Mouse (Mus musculus) c-Kit-positive CD71-positive TER-119-negative erythroid progenitor cells, embryonic 14.5 days (primary cell): ENCODE measurements around the gene Kcnq1.

Experiments used
- DNase-seq: peaks from one replicate; pipeline ENCODE4 v3.0.0-alpha.2; 2013; ENCODE audit warnings: low read depth

The Kcnq1 gene

DNA sequence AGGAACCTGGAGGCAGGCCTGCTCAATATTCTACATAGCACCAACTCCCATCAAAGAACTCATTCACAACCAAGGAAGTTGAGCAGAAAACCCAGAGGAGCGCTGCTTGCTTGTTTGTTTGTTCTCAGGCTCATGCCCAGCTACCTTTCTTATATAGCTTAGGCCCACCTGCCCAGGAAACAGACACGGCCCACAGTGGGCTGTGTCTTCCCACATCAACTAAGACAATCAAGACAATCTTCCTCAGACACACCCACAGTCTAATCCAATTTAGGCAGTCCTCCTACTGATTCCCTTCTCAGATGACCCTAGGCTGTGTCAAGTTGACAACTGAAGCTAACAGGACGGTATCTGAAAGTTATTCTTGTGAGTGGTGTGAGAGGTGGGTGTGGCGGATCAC, at the start of gene Kcnq1:
Gene Kcnq1, plus strand, starts transcription at position 301 of the 400 bp plus-strand sequence.
- DNase-seq = no peak

DNA sequence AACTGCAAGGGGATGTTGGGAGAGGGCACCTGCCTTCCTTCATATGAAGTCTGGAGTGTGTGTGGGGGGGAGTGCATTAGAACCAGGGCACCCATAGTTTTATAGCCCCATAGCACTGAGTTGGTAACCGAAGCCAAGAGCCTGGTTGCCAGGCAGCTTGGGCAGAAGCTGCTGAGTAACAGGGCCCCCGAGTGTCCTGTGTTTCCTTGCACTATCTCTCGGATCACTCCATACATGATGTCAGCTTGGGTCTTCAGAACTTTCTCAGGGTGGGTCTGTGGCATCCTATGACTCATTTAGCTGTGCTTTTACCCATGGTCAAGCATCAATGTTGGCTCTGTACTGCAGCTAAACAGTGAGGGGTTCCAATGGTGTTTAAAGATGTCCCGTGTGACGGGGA, 49.1 kb upstream of the Kcnq1 start:
- DNase-seq = no peak

DNA sequence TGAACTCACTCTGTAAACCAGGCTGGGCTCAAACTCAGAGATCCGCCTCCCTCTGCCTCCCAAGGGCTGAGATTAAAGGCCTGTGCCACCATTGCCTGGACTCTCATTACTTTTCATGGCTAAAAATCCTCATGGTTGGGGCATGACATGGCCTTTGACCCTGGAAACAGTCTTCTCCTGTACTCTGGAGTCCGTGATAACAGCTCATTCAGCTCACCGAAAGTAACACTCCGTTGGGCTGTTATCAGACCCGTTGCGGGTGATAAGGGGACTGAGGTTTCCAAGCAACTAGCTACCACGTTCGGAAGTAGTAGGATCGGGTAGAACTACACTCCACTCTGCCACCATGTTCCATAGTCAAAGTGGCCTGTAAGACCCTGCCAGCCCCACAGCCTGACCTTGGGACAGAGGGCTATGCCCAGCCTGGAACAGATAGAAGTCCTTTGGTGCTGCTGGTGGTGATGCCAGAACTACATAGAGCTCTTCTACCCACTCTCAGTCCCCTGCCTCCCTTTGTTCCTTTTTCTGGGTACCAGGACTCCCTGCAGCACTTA, 48.4 kb upstream of the Kcnq1 start:
- peak; percentile 69 for DNase-seq

DNA sequence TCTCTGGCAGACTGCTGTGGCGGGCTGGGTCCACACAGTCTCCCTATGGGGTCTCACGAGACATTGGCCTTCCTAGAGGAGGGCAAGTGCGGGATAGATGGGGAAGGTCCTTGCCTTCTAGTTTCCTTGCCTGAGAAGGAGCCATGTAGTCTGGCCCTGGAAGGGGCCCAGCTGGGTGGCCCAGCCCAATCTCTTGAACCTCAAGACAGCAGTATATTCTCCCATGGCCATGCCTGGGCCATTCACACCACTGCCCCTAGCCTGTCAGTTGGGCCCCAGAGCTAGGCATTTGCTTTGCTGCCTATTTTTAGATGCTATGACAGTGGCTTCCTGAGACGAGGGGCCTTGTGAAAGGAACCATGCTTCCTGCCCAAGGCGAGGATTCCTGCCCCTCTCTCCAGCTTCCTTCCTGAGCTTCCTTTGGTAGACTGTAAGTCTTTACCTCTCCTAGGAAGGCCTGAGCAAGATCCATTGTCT, 47.9 kb upstream of the Kcnq1 start:
- DNase-seq = no peak

DNA sequence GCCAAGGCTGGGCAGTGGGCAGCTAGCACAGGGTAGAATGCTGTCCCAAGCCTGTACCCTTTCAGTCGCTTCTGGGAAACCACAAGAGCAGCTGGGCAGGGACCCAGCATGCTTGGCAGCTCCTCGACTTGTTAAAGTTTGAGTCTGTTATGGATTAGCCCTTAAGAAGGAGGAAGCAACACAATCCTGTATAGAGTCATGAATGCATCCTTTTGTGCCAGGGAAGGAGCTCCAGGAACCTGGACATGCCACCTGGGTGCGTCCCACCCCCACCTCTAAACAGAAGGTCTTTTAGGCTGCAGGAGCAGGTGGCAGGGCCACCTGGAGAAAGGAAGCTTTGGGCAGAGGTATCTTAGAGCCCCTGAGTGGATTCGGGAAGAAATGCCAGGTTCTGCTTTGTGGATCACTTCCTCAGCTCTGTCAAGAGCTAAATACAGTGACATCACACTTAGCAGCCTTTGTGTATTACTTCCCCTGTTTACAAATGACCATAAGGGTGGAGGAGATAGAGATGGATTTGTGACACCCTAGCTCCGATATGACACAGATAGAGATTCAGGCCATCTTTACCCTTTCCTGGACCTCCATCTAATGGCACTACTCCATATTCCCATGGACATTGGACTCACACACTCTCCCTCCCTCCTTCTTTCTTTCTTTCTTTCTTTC, 46.8 kb upstream of the Kcnq1 start:
- no peak for DNase-seq

DNA sequence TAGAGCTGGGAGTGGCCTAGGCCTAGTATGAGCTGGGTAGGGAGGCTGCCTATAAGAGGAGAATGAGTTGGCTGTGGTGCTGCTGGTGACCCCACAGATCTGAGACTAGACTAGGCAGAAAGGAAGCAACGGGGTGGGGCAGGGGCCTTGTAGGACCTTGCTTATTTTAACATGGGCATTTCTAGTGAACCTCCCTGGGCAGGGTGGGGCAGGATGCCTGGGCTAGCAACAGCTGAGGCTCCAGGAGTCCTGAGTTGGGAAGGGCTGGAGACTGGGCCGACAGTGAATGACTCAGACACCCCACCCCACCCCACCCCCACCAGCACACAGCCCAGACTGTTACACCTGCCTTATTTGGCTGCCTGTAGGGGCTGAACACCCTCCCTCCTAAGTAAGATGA, 43.5 kb upstream of the Kcnq1 start:
- DNase-seq = no peak

DNA sequence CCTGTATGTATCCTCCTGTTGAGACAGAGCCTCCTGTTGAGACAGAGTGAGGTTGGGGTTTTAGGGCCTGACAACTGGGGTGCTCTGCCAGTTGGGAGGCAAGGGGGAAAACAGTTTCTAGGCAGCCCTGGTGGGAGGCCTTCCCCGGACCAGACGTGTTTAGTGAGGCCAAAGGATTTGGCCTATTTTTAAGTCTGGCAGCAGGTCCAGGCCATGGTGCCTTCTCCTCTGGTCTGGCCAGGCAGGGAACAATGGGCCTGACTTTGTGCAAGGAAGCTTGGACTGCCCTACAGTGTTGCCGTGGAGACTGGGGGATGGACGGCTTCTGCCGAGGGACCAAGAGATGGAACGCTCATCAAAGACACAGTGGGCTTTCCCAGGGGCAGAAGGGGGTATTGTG, 41.9 kb upstream of the Kcnq1 start:
- DNase-seq = no peak

DNA sequence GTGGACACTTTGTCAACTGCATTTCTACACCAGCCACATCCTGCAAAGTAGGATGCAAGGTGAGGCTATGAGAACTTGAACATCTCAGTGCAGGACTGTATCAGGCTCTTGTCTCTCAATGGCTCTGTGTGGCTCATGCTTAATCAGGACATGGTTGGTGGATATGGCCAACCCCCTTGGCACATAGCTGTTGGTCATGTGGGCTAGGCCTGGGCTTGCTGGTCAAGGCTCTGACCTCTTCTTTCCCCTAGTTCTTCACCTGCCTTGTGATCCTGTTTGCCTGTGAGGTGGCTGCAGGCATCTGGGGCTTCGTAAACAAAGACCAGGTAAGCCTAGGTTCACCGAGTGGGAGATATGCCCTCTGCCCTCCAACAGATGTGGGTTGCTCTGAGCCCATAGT, 40.5 kb upstream of the Kcnq1 start:
- no peak for DNase-seq

DNA sequence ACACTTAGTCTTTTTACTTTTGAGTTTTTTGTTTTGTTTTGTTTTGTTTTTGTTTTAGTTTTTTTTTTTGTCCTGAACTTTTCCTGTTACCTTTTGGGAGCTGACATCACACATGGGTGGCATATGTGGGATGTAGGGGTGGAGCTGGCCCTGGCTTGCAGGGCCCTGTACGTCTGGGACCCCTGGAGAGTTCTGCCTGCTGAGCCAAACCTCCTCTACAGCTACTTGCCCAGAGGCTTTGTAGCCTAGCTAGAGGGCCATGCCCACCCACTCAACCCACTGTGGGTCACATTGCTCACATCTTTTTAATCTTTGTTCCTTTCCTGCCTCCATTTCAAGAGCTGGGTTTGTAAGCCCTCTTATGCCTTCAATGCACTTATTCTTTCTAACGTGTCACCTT, 38.7 kb upstream of the Kcnq1 start:
- no peak for DNase-seq

DNA sequence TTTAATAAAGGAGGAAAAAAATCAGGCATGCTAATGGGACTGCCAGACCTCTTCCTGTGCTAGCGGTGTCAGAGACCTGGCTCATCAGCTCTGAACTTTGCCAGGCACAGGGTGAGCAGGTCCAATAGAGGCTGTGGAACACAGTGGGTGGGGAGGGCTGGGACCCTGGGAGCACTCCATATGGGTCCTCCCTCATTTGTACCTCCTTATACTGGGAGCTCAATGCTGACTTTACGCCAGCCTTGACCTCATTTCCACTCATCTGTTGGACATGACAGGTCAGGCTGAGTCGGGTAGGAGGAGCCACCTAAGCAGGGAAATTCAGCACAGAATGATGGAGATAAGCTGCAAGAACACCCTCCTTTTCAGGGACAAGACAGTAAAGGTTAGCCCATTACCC, 38.3 kb upstream of the Kcnq1 start:
- no peak for DNase-seq

DNA sequence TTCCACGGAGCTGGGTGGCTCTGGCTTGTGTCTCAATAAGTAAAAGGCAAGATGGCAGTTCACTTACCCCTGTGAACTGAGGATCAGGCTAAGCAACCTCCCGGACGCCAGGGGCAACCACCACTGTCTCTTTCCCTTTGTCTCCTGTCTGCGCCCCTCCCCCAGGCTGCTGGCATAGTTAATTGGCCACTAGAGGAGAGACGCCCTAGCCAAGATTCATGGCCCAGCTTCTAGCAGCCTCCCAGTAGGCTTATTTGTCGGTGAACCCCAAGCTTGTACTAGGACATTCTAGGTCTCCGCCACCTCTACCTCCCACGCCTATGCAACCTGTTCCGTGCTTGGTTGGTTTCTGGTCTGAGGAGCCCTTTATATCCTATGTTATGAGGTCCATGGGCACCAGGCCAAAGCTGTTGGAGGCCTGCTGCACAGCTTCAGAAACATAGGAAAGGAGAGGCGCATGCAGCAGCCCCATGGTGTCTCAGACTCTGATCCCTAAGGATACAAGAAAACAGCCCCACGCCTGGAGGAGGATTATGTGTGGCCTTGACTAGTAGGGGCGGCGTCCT, 37.8 kb upstream of the Kcnq1 start:
- no peak for DNase-seq

DNA sequence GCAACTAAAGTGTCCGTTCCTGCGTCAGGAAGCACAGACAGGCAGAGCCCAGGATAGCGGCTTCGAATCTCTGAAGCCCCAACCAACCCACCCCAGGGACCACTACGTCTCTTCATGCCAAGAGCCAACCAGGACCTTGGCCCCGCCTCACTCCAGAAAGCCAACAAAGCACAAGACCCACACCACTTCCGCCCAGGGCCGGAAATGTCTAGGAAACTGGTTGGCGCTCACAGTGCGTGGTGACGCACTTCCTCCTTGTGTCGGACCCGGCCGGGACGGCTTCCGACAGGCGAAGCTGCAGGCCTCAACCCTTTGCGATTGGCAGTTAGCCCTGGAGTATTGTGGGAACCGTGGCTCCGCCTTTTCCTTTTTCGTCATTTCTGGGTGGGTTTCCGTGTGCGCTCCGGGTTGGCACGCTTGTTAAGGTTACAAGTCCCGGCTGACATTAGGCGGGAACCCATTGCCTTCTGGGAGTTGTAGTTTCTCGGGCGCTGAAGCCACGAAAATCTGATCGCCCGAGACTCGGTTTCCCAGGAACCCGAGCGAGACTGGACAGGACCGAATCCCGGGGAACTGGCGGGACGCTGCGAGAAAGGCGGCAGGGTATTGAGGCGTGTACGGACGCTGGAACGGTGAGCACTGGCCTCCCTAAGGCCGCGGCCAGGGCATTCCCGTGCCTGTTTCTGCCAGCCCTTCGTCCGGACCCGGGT, 37.1 kb upstream of the Kcnq1 start, which contains the start of gene Tssc4:
Gene Tssc4, plus strand, starts transcription at position 368 of the 710 bp plus-strand sequence.
- peak; percentile 99 for DNase-seq

DNA sequence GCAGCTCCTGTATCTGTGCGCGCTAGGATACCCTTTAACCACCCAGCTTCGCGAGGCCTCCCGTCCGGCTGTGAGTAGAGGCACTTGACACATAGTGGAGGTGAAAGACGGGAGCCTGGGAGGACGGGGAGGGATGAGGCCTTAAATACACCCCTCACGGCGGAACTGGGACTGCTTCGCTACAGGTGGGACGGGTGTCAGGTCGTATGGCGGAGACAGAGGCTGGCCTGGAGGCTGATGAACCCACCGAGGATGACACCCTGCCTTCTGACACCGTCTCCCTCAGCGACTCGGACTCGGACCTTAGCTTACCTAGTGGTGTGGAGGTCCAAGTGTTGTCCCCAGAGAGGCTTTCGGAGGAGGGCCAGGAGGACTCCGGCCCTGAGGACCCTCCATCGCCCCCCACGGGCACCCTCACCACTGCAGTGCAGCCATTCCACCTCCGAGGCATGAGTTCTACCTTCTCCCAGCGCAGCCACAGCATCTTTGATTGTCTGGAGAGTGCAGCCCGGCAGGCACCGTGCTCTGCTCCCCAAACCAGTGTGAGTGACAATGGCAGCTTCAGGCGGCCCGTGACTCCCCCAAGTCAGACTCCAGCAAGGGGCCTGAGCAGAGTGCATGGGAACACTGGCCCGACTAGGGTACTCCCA, 36.3 kb upstream of the Kcnq1 start:
- DNase-seq = no peak

DNA sequence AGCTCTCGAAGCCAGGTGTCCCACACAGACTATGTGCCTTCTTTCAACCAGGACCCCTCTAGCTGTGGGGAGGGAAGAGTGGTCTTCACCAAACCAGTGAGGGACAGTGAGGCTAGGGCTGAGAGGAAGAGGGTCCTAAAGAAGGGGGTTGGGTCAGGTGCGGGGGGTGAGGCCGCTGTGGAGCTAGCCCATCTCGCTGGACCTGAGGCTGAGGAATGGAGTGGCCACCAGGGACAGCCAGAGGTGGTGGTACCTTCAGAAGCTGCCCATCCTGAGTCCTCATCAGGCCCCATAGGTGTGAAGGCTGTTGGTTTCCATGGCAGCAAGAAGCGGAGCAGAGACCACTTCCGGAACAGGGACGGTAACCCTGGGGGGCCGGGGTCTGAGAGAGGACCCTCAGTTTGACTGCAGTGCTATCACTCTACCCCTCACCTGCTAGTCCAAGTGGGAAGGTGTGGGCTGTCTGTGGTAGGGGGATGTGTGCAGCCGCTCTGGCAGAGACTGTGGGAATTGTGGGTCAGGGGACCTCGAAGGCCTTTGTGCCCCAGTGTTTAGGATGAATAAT, 35.6 kb upstream of the Kcnq1 start:
- no peak for DNase-seq

DNA sequence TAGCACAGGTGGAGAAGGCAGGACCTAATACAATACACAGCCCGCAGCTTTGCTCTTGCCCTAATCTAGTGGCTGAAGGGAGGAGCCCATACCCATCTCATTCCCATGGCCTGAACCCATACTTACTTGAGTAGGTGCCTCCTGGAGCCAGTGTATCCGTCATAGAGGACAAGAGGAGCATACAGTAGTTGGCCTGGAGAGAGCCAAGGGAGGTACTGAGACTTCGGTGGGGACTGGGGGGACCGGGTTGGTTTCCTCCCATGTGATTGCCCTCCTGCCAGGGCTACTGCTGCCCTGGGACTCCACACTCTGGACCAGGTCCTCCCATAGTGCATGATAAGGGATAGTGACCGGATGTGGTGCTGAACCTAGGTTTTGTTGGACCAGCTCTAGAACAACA, 33.6 kb upstream of the Kcnq1 start:
- DNase-seq = no peak

DNA sequence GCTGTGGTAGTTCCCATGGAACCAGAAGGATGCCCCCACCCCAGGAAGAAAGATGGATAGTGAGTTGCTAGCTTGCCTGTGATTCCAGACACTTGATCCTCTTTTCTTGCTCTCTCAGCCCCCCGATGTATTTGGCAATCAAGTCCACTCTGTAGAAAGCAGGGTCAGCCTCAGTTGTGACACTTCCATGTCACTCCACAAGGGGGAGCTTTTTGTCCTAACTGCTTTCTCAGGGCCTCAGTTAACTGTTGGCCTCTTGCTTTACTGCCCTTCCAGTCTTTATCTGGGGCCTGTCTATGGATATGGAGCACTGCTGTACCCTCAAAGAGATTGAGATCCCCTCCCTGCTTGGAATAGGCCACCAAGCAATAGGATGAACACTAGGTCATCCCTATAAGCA, 33.1 kb upstream of the Kcnq1 start:
- DNase-seq = no peak

DNA sequence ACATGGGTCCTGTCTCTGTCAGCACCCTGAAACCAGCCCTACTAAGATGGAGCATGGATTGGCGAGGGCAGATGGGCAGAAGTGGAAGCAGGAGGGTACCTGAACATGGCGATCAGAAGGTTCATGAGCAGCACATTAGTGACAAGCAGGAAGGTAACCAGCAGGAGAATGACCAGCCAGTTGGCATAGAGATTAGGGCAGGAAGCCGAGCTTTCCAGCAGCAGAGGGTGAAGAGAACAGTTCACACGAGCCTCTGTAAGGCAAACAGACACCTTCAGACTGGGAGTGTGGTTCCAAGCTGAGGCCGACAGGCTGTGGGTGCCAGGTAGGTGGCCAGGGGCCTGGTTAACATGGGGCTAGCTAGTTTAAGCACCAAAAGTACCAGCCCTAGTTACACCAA, 30.8 kb upstream of the Kcnq1 start:
- DNase-seq = no peak

DNA sequence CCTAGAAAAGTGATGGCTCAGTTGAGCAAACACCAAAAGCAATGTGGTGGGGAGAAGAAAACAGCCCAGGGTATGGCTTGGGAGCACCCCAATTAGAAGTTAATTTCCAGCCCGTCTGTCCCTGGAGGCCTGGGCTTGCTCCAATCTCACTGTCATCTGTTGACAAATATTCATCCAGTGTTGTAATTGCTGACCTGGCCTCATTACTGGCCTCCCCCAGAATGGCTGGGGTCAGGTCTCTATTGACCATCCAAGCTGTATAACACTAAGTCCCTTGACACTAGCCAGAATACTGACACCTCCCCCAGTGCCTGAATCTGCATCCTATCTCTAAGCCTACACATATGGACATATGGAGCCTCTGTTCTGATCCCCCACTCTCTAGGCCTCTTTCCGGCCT, 28.8 kb upstream of the Kcnq1 start:
- no peak for DNase-seq

DNA sequence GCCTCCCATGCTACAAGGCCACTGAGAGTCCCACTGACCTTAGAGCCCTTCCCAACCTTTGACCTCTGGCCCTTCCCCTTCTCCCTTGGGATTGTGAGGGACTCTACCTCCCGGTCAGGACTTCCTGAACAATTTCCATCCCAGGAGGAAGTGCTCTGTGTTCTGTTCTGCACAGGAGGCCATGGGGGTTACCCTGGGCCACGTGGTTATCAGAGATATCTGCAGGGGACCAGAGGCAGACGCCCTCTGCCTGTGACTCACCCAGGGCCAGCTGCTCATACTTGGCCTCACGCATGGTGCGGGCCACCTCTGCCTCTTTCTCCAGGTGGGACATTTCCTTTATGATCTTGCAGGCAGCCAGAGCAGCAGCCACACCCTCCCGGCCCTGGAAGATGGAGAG, 24.1 kb upstream of the Kcnq1 start:
- no peak for DNase-seq

DNA sequence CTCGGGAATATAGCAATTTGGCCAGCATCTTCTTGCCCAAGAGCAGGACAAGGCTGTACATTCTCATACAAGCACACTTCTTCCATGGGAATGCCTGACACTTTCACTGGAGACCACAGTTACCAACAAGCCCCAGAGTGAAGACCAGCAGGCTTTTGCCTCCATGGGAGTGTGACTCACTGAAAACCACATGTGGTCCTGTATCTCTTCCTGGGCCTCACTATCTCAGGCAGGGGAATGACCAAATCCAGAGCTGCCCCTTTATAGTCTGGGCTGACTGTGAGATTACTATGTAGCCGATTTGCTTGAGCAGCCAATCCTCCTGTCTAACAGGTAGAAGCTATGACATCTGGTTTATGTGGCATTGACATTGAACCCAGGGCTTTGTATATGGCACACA, 22.5 kb upstream of the Kcnq1 start:
- DNase-seq = no peak

DNA sequence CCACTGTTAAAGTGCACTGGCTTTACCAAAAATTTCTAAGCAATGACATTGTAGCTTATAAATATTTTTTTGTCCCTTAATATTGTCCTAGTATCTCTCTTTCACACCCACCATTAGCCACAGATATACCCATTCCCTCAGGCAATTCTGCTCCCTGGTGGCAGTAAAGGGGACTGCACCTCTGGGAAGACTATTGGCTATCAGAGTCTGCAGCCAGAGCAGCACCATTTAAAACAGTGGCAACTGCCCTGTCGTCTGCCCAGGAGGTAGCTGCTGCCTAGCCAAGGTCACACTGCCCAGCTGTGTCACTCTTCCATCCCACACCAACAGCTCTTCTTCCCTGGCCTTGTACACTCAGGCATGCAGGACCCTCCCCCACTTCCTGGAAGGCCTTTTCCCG, 19.8 kb upstream of the Kcnq1 start:
- peak; percentile 57 for DNase-seq

DNA sequence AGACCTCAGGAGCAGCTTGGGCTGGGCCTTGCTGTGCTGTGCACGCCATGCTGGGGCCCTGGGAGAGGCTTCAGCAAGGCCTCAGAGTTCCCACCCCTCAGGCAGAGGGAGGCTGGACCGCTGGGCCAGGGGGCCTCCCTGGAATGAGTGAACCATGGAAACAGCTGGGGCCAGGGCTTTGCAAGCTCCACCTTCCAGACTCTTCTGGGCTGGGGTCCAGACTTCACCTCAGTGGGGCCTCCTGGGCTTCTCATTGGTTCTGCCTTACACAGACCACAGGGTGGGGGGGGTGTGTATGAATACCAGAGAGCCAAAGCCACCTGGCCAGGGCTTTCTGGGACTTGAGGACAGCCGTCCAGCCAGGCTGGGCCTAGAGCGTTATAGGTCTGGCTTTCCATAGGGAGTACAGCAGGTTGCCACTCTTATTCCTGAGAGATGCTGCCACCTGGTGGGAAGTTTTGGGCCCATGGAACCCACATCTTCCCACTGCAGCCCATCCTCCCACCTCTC, 19.0 kb upstream of the Kcnq1 start:
- DNase-seq = no peak
